Mouse (Mus musculus) lung, postnatal 4 days (tissue): ENCODE measurements around the gene Cpne5.

Source experiments
- DNase-seq, 2 experiments: peaks; one replicate each; pipeline ENCODE4 v3.0.0; 2021

Gene Cpne5

GRCm38 (mm10) chr17:29167371-29167770 lies 70.6 kb downstream of the Cpne5 start:
- peak; percentile 66 to 73 for DNase-seq

GRCm38 (mm10) chr17:29165967-29166578 lies 71.9 kb downstream of the Cpne5 start:
- peak in 1 of 2 experiments; percentile 48 for DNase-seq

GRCm38 (mm10) chr17:29165452-29165851 lies 72.5 kb downstream of the Cpne5 start:
- DNase-seq, result no peak

- DNase-seq, result peak; percentile 79 to 82
Observed at GRCm38 (mm10) chr17:29164469-29165111, 73.4 kb downstream of the Cpne5 start.

- DNase-seq, result no peak
Observed at GRCm38 (mm10) chr17:29162334-29162733, 75.6 kb downstream of the Cpne5 start.

- DNase-seq, result no peak
Observed at GRCm38 (mm10) chr17:29159743-29160455, 78.1 kb downstream of the Cpne5 start.

GRCm38 (mm10) chr17:29159320-29159719 lies 78.6 kb downstream of the Cpne5 start:
- no peak for DNase-seq

- no peak for DNase-seq
Observed at GRCm38 (mm10) chr17:29158899-29159298, 79.1 kb downstream of the Cpne5 start.

GRCm38 (mm10) chr17:29156866-29157265 lies 81.1 kb downstream of the Cpne5 start:
- no peak for DNase-seq

GRCm38 (mm10) chr17:29156396-29156795 lies 81.6 kb downstream of the Cpne5 start:
- DNase-seq, result no peak

GRCm38 (mm10) chr17:29155355-29156135 lies 82.4 kb downstream of the Cpne5 start:
- no peak for DNase-seq

GRCm38 (mm10) chr17:29154247-29154646 lies 83.7 kb downstream of the Cpne5 start:
- no peak for DNase-seq

- DNase-seq, result no peak
Observed at GRCm38 (mm10) chr17:29152547-29152946, 85.4 kb downstream of the Cpne5 start.

- DNase-seq, result no peak
Observed at GRCm38 (mm10) chr17:29149766-29150165, 88.2 kb downstream of the Cpne5 start.

GRCm38 (mm10) chr17:29147773-29148172 lies 90.2 kb downstream of the Cpne5 start:
- DNase-seq, result no peak

- DNase-seq, result no peak
Observed at GRCm38 (mm10) chr17:29147273-29147672, 90.7 kb downstream of the Cpne5 start.

GRCm38 (mm10) chr17:29145101-29145500 lies 92.9 kb downstream of the Cpne5 start:
- no peak for DNase-seq

GRCm38 (mm10) chr17:29143266-29143665 lies 94.7 kb downstream of the Cpne5 start:
- DNase-seq, result no peak

GRCm38 (mm10) chr17:29141577-29141976 lies 96.4 kb downstream of the Cpne5 start:
- no peak for DNase-seq

- DNase-seq, result no peak
Observed at GRCm38 (mm10) chr17:29137906-29138305, 100.1 kb downstream of the Cpne5 start.

GRCm38 (mm10) chr17:29136236-29136635 lies 101.7 kb downstream of the Cpne5 start:
- DNase-seq, result peak; percentile 44 to 66

GRCm38 (mm10) chr17:29135066-29135465 lies 102.9 kb downstream of the Cpne5 start:
- DNase-seq, result no peak

- no peak for DNase-seq
Observed at GRCm38 (mm10) chr17:29129341-29129740, 108.6 kb downstream of the Cpne5 start.
